Mouse (Mus musculus) urinary bladder, postnatal 25 days (tissue): ENCODE results near the gene Apoe.
"Not testable (repeated sequence)": the region's sequence is repeated elsewhere in the genome, so short reads cannot be mapped to it uniquely, and the experiment has no call there.

Experiments
- DNase-seq: peaks from one replicate; pipeline ENCODE4 v3.0.0; 2022; ENCODE audit warnings: low spot score

Apoe gene

DNA sequence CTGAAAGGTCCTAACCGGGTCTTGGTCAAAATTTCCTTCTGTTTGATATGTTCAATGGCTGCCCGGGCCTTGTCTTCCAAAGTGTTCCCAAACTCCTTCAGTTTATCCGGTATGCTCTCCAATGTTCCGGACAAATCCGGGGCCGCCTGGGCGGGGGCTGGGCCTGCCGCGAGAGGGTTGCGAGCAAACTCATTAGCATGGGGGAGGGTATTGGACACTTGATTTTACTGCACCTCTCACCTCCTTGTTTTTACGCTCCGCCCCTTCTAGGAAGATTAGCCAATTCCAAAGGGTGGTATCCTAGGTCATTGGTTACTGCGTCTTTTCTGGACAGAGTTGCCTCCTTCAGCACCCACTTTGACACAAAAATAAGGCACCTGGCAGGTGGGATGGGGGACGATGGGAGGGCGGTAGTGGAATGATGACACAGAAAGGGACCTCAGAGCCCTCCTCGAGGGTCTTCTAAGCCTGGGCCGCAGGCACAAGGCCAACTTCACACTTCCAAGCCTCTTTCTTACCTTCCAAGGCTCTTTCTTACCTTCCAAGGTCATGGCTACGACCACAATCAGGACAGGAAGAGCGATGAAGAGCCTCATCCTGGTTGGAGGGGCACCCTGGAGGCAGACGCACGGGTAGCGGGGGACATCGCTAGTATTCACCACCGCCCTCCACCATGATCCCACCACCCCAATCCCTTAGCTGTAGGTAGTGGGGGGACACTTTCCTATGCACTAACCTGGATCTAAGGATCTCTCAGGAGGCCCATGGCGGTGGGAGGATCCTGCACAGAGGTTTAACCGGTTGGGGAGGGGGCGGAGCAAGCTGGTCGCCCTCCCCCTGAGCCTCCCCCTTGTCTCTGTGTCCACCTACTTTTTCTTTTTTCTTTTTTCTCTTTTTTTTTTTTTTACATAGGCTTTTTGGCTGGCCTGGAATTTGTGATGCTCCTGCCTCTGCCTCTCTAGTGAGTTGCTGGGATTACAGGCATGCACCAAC, 6.8 kb downstream of the Apoe start, which contains the start of gene Apoc1:
Gene Apoc1, minus strand, starts transcription at position 788 of the 993 bp plus-strand sequence.
- no peak for DNase-seq

DNA sequence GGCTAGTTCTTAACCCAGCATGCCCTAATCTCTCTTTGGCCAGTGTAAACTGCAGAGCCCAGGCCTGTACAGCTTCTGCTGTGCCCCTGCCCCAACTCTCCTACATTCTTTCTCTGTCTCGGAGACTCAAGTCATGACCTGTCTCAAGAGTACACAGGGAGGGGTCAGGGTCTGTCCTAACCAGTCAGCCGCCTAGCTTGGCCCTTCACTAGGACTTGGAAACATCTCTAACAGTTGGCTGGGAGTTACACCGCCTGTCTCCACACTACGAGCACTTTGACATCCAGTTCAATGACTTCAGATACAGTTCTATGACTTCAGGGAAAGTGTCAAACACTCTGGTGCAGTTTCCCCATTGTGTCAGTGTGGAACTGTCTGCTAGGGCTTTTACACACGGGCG, 7.6 kb downstream of the Apoe start:
- DNase-seq: no peak

DNA sequence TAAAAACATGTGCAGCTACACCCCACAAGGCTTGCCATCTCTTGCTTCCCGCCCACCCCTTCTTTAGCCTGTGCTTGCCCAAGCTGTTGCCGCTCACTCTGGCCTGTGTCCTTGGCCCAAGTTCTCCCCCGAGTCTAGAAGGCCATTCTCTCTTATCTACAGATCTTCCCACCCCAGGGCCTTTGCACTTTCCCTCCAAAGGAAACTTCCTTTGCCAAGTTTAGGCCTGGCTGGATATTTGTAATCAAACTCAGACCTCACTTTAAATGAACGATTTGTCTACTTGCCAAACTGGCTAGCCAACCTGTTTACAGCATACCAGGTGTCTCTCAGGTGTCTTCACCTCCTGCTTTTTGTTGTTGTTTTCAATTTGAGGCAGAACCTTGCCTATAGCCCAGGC, 8.1 kb downstream of the Apoe start:
- no peak for DNase-seq

DNA sequence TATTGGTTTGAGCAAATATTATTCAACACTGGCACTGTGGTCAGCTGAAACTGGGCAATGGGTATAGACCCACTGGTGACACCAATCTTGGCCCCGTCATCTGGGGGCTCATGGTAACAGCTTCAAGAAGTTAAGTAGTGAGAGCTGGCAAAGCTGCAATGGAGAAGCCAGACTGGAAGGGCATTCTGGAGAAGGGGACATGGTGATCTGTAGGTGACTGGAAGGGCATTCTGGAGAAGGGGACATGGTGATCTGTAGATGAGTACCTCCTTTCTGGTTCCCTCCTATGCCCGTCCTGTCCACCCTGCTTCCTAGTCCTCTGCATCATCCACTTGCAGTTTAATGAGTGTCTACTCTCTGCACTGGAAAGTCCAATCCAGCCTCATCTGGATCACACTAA, 10.4 kb downstream of the Apoe start:
- no peak for DNase-seq

DNA sequence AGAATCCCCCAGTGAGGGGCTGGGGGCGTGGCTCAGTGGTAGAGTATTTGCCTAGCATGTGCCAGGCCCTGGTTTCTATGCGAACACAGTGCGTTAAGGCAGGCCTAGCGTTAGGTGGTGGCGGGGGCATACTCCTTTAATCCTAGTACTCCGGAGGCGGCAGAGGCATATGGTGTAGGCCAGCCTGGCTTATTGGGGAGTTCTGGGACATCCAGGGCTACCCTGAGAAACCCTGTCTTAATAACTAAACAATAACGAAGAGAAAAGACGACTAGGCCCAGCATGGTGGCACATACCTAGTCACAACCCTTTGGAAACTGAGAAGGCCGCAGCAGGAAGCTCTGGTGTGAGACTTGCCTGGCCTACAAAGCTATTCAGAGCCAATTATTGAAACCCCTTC, 10.9 kb downstream of the Apoe start:
- no peak for DNase-seq

DNA sequence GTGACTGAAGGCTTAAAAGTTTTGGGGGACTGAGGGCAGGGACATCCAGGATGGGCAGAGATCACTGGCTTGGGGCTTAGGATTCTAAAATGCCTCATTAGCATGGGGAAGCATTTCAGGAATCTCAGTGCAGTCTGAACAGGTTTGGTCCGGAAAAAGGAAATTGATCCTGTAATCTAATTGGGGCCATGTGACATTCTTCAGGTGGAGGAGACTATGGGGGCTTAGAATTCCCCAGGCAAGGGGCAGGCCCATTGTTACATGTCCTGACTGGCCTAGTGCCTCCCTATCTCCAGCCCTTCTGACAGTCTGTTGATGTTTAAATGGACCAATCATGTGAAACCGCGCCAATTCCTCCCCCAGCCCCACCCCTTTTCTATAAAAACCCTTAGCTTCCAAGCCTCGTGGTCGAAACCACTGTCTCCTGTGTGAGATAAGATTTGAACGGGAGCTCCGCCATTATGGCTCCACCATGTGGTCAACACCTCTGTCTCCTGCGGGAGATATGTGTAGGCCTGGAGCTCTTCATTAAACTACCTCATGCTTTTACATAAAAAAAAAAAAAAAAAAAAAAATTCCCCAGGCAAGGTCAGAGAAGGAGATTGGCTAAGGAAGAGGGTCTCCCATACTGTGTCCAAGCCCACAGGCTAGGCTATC, 11.9 kb downstream of the Apoe start:
- DNase-seq: not testable (repeated sequence)

DNA sequence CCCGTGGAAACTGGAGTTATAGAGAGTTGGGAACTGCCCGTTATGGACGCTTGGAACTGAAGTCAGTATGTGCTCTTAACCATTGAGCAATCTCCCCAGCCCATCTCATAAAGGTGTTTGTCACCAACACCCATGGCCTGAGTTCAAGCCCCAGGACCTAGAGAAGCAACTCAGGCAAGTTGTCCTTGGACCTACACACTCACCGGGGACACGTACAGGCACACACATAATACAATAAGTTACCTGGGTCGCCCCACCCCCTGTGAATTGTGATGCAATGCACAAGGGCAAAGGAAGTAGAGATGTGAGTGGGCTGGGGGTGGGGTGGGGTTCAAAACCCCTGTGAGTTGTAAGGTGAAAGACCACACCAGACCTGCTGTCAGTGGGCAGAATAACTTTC, 12.5 kb downstream of the Apoe start:
- DNase-seq: no peak

DNA sequence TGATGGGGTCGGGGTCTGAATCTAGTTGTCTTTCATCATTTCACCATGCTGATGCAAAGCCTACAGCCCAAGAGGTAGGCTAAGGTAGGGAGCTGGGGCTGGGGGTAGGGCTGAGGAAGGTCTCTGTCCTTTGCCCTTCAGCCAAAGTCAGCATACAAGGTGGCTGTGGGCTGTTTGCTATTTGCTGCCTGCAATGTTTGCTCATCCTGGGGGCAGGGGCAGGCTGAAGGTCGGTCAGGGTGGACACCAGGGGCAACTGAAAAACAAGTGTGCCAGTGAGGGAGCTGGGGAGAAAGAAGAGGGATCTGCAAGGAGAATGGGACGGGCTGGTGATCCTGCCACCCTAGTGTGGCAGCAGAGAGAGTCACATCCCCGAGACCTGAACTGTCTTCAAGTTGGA, 13.6 kb downstream of the Apoe start:
- DNase-seq: no peak

DNA sequence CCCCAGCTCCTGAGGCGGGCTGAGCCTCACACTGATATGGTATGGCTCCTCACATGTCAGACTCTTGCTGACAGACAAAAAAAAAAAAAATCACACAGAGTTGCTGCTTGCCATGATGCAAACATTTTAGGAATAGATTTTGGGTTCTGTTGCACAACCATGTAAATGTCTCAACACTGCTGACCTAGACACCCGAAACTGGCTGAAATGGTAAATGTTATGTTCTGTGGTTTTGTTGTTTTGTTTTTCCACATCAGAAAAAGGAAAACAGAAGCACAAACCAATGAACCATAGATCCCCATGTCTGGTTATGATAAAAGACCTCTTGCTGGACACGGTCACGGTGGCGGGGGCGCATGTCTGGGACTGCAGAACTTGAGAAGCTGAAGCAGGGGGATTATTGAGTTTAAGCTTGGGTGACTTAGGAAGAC, 15.2 kb downstream of the Apoe start:
- no peak for DNase-seq

DNA sequence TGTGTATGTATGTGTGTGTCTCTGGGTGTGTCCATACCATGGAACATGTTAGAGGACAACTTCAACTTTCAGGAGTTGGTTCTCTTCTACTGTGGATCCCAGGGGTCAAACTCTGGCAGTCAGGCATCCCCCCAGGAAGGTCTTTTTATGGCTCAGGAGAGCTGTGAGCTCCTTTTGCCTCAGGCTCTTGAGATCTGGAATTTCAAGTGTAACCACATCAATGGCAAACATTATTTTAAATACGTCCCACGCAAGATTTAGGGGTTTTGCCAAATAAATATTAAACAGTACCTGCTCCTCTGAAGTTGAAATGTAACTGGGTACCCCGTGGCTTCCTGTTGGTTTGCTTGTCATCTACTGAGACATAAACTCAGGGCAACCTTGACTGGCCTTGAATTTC, 16.0 kb downstream of the Apoe start:
- no peak for DNase-seq

DNA sequence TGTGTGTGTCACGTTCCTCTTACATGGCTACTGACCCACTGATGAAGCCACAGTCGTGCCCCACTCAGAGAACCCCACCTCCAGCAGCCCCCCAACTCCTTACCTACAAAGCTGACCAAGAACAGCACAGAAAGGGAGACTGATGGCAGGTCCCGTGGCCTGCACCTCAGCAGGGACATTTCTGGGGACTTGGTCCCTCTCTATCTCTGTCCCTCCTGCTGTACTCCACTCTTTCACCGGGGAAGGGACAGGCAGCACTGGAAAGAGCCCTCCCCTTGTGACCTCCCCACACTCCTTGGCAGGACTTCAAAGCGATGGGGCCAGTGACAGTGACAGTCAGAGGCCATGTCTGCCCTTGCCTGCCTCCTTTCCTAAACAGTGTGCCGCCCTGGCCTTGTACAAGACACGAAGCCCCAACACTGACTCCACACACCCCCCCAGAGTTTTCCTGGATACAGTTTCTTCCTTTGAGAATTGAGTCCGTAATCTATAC, 17.7 kb downstream of the Apoe start, which contains the start of the genes Gm44805 and Apoc4:
Gene Gm44805, minus strand, starts transcription at position 222 of the 493 bp plus-strand sequence.
Gene Apoc4, minus strand, starts transcription at position 278 of the 493 bp plus-strand sequence.
- no peak for DNase-seq

DNA sequence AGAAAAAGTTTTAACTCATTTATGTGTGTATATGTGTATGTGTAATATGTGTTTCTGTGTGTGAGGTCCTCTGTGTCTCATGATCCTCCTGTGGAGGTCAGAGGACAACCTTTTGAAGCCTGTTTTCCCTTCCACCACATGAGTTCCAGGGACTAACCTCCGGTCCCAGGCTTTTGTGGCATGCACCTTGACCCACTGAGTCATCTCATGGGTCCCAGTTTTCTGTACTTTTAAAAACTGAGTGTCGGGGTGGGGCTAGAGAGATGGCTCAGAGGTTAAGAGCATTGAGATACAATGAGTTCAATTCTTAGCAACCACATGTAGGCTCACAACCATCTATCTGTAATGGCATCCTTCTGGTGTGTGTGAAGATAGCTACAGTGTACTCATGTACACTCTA, 18.3 kb downstream of the Apoe start:
- no peak for DNase-seq

DNA sequence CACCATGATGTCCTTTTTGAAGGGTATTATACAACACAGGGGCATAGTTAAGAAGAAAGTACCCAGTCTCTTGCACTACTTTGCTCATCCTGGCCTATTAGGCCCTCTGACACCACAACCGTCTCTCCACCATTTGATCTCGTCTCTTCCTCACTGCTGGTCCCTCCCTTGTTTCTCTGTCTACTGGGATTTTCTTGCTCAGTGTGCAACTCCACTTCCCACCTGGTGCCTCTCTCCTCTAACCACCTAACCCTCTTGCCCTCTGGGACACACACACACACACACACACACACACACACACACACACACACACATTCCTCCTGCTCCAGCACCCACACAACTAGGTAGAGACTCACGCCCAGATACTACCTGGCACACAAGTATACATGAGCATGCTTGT, 20.1 kb downstream of the Apoe start:
- DNase-seq: no peak

DNA sequence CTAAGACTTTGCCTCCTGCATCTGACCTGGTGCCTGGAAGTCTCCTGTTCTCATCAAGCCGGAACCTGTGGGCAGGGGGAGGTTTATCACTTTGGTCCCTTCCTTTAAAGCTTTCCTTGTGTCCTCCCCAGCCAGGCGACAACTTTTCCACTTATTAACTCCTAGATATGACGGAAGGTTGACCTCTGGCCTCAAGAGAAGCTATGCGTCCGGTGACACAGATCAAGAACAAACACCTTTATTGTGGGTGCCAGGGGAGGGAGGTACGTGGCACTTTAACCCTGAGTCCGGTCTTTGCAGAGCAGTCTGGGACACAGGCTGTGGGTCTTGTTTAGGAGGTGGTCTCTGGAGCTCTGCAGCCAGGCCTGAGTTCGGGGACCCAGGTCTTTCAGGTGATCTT, 21.1 kb downstream of the Apoe start, which contains the start of gene Apoc2:
Gene Apoc2, minus strand, starts transcription at position 70 of the 400 bp plus-strand sequence.
- no peak for DNase-seq

DNA sequence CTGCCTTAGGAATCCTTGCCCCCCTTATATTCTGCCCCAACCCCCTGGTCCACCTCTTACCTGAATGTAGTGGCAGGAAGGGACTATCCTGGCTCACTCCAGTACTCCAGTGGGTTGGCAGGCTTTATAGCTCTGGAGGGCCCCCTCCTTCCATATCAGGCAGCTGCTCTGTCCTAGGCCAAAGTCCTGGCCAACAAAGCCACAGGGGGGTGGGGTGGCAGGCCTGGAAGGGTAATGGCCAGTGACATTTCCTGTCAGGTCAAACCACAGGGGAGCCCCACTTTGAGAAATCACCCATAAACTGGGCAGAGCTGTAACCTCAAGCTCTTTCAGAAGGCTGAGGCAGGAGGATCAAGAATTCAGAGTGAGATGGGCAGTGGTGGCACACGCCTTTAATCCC, 22.3 kb downstream of the Apoe start:
- no peak for DNase-seq

DNA sequence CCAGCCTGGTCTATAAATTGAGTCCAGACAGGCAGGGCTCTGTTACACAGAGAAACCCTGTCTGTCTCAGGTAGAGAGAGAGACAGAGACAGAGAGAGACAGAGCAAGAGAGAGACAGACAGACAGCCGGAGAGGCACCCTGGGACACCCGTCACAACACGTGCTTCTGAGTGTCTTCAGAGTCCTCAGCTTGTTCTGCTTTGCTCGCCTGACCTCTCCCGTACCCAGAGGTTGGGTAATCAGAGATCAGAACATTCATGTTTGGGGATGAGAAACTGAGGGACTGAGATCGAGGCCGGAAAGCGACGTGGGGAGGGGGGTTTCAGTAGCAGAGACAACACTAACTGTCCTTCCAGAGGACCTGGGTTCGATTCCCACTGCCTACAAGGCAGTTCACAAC, 23.2 kb downstream of the Apoe start:
- DNase-seq: no peak

DNA sequence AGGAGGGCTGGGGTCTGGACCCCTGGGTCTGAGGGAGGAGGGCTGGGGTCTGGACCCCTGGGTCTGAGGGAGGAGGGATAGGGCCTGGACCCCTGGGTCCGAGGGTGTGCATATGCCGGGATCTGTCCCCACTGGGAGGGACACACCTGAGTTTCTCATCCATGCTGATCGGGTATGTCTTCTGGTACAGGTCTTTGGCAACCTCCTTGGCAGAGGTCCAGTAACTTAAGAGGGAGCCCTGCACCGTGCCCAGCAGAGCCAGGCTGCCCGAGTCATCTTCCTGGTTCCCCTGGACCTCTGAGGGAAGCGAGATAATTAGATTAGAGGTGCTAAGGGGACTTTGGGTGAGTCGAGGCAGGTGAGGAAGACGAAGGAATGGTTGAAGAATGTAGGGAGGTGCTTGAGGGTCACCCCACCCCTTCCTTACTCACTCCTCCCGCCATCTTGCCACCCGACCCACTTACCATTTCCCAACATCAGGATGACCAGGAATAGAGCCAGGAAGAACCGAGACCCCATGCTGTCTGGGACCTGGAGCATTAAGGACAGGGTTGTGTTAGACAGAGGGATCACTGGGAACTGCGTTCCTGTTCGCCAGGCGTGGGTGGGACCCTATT, 25.8 kb downstream of the Apoe start:
- DNase-seq: no peak

DNA sequence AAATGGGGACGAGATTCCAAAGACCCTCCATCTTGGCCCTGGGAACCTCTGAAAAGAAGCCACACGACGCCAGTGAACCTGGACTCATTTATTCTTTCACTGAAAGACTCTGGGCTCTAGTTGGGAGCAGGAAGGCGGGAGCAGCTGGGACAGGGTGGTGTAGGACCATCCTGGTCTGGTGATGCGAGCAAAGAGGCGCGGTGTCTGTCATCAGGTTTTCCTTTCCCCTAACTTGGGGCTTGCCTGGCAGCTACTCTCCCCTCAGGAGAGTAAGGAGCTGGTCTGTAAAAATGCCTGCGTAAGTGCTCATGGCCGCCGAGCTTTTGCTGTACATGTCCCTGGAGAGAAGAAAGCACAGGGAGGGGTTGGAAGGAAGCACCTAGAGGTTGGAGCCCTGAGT, 27.5 kb downstream of the Apoe start:
- no peak for DNase-seq

DNA sequence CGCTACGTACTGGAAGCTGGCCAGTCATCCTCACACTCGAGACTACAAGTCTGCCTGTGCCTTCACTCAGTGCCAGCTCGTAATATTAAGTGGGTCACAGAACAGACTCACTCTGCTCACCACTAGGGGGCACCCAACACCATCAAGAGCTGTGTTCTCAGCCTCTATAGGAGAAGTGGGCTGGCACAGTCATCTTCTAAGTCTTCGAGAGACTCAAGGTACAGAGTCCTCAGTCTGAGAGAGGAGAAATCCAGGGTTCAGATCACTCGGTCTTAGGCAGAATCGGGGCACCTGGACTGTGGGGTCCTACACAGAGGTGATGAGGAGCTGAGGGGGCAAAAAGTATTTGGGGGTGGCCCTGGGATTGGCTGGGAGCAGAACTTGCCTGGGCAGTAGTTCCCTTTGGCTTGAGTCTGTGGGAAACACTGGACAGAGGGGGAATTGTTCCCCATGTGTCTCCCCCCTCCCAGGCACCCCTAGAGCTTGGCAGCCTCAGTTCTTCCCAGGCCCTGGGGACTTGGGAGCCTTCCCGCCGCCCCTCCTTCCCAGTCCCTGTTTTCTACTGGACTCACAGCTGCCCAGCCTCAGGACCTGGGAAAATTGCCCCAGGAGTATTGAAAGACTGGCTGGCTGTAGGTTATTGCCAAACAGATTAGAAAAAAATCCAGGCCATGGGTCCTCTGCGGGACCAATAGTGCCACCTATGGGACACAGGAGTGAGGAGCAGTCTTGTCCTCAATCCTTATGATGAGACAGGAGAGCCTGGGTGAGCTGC, 29.9 kb downstream of the Apoe start:
- peak; percentile 89 for DNase-seq

DNA sequence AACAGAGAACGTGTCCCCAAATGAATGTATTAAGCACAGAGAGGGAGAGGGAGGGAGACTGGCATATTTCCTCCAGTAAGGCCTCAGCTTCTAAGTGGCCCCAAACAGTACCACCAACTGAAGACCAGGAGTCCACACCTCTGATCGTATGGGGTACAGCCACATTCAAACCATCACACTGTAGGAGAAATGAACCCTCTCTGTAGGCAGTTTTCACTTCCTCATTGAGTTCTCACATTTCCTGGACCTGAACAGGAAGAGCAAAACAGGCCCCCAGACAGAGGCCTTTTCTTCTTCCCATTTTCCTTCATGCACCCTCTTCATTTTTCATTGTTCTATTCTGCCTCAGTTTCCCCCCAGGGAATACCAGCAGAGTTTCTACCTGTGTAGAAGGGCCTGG, 31.6 kb downstream of the Apoe start:
- DNase-seq: no peak

DNA sequence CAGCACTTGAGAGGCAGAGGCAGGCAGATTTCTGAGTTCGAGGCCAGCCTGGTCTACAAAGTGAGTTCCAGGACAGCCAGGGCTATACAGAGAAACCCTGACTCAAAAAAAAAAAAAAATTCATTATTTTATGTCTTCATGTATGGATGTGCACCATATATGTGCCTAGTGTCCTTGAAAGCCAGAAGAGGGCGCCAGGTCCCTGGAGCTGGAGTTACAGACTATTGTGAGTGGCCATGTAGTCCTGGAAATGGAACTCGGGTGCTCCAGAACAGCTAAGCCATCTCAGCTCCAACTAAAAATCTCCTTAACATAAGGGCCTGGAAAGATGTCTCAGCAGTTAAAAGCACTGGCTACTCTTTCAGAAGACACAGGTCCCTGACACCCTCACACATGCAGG, 32.2 kb downstream of the Apoe start:
- DNase-seq: no peak
